Mouse (Mus musculus): ENCODE measurements around the gene Pam. TPM values are rescaled to one million over a fixed set of nuclear protein-coding genes. Genes with fewer than 3 reads are reported as not detected.

Pam gene
- polyA plus RNA-seq, 1 experiment from 2014 or later = 77.3 TPM

DNA sequence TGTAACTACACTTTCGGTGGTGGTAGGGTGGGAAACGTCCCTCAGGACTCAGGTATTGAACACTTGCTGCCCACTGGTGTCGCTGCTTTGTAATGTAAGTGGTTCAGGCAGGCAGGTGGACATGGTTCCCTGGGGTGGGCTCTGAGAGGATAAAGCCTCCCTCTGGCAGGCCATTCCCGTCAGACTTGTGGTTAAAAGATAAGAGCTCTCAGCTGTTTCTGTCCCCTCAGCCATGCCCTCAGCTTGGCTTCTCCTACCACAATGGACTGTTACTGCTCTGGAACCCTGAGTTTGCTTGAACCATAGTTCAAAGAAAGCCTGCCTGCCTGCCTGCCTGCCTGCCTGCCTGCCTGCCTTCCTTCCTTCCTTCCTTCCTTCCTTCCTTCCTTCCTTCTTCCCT is 341.1 kb downstream of the Pam start:
- Histone ChIP-seq H3K36me3 (ENCODE audit: control insufficient read depth, insufficient read depth, low read length) (peaks cover 21% of the 10 kb centered on the region), H3K27ac (ENCODE audit: low read length) (no peak overlapping the region), H3K4me3 (ENCODE audit: low read depth, low read length) (no peak overlapping the region), H3K9me3 (ENCODE audit: control insufficient read depth, low read depth, low read length) (no peaks in the 10 kb centered on the region), H3K4me1 (ENCODE audit: control insufficient read depth, insufficient read depth, low read length) (no peaks in the 10 kb centered on the region), H3K4me2 (replicated peaks; ENCODE audit: low read depth, low read length) (no peak overlapping the region), H3K27me3 (ENCODE audit: control insufficient read depth, insufficient read depth, low read length) (no peaks in the 10 kb centered on the region), H3K9ac (replicated peaks; ENCODE audit: low read depth, low read length) (no peak overlapping the region)
- no peak for ATAC-seq (ENCODE audit: insufficient number of reproducible peaks, insufficient read depth, low FRiP score, low read depth)
- WGBS = 79% methylated on average over 4 of the region's 4 CpGs

DNA sequence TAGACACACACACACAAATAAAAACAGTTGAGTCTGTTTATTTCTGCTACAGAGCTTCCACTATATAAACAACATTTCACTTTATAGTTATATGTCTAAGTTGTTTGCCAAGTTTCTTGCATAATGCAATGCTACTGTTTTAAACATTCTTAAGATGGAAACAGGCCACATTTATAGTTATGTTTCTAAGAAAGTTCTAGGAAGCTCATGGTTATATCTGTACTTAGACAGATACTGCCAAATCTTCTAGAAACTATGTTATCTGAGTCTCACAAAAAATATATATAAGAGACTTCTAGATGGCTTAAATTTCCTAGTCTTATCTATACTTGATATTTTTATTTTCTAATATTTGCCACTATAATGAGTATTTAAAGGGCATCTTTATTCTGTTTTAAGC is 342.2 kb downstream of the Pam start:
- no peak for ATAC-seq (ENCODE audit: insufficient number of reproducible peaks, insufficient read depth, low FRiP score, low read depth)
- Histone ChIP-seq H3K4me1 (ENCODE audit: control insufficient read depth, insufficient read depth, low read length) (no peaks in the 10 kb centered on the region), H3K9ac (replicated peaks; ENCODE audit: low read depth, low read length) (no peak overlapping the region), H3K27me3 (ENCODE audit: control insufficient read depth, insufficient read depth, low read length) (no peaks in the 10 kb centered on the region), H3K4me3 (ENCODE audit: low read depth, low read length) (no peak overlapping the region), H3K27ac (ENCODE audit: low read length) (no peak overlapping the region), H3K36me3 (ENCODE audit: control insufficient read depth, insufficient read depth, low read length) (peaks cover 27% of the 10 kb centered on the region), H3K4me2 (replicated peaks; ENCODE audit: low read depth, low read length) (no peak overlapping the region), H3K9me3 (ENCODE audit: control insufficient read depth, low read depth, low read length) (no peaks in the 10 kb centered on the region)

DNA sequence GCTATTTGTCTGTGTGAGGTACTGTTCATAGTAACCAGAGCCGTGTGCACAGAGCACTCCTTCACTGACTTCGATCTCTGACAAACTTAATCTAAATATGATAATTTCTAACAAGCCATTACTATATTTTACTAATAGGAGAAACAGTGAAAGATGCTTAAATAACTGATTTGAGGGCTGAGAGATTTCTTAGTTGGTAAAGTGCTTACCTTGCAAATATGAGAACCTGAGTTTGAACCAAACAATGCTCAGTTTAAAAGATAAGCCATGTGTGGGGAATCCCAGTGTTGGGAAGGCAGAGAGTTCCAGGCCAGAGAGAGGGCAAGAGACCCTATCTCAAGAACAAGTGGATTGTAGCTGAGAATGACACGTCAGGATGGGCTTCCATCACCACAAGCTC is 347.3 kb downstream of the Pam start:
- Histone ChIP-seq H3K27me3 (ENCODE audit: control insufficient read depth, insufficient read depth, low read length) (no peaks in the 10 kb centered on the region), H3K9me3 (ENCODE audit: control insufficient read depth, low read depth, low read length) (no peaks in the 10 kb centered on the region), H3K27ac (ENCODE audit: low read length) (no peak overlapping the region), H3K9ac (replicated peaks; ENCODE audit: low read depth, low read length) (no peak overlapping the region), H3K4me3 (ENCODE audit: low read depth, low read length) (no peak overlapping the region), H3K36me3 (ENCODE audit: control insufficient read depth, insufficient read depth, low read length) (peaks cover 38% of the 10 kb centered on the region), H3K4me2 (replicated peaks; ENCODE audit: low read depth, low read length) (no peak overlapping the region), H3K4me1 (ENCODE audit: control insufficient read depth, insufficient read depth, low read length) (no peaks in the 10 kb centered on the region)
- WGBS = 92% methylated on average over 3 of the region's 3 CpGs
- no peak for ATAC-seq (ENCODE audit: insufficient number of reproducible peaks, insufficient read depth, low FRiP score, low read depth)

DNA sequence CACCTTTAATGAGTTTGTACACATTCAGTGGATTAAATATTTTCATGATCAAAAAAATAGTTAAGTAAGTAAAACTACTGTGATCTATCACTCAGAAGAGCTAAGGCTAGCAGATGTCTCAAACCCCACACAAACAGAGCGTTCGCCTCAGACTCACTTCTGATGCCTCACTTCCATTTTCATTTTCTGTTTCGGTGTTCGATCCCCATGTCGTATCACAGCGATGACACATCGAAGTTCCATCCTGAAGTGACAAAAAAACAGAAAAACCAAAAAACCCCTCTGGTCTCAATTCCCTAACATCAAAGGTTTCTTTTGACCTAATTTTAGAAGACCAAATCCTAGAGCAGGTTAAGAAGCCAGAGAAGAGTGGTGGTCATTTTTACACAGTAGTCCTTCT is 349.2 kb downstream of the Pam start:
- Histone ChIP-seq H3K4me1 (ENCODE audit: control insufficient read depth, insufficient read depth, low read length) (no peaks in the 10 kb centered on the region), H3K4me3 (ENCODE audit: low read depth, low read length) (no peak overlapping the region), H3K9ac (replicated peaks; ENCODE audit: low read depth, low read length) (no peak overlapping the region), H3K9me3 (ENCODE audit: control insufficient read depth, low read depth, low read length) (no peaks in the 10 kb centered on the region), H3K4me2 (replicated peaks; ENCODE audit: low read depth, low read length) (no peak overlapping the region), H3K27ac (ENCODE audit: low read length) (no peak overlapping the region), H3K36me3 (ENCODE audit: control insufficient read depth, insufficient read depth, low read length) (peaks cover 35% of the 10 kb centered on the region), H3K27me3 (ENCODE audit: control insufficient read depth, insufficient read depth, low read length) (no peaks in the 10 kb centered on the region)
- WGBS = 92% methylated on average over 7 of the region's 7 CpGs
- no peak for ATAC-seq (ENCODE audit: insufficient number of reproducible peaks, insufficient read depth, low FRiP score, low read depth)

GRCm38 (mm10) chr1:97745712-97746111 is 349.7 kb downstream of the Pam start:
- H3K4me2 ChIP-seq (replicated peaks; ENCODE audit: low read depth, low read length) = no peak overlapping the region
- ATAC-seq (ENCODE audit: insufficient number of reproducible peaks, insufficient read depth, low FRiP score, low read depth) = no peak
- H3K9ac ChIP-seq (replicated peaks; ENCODE audit: low read depth, low read length) = no peak overlapping the region
- no peaks in the 10 kb centered on the region for H3K9me3 ChIP-seq (ENCODE audit: control insufficient read depth, low read depth, low read length)
- H3K4me3 ChIP-seq (ENCODE audit: low read depth, low read length) = no peak overlapping the region
- no peak overlapping the region for H3K27ac ChIP-seq (ENCODE audit: low read length)
- no peaks in the 10 kb centered on the region for H3K4me1 ChIP-seq (ENCODE audit: control insufficient read depth, insufficient read depth, low read length)
- no peaks in the 10 kb centered on the region for H3K27me3 ChIP-seq (ENCODE audit: control insufficient read depth, insufficient read depth, low read length)
- WGBS = 89% methylated on average over 4 of the region's 4 CpGs
- H3K36me3 ChIP-seq (ENCODE audit: control insufficient read depth, insufficient read depth, low read length) = peaks cover 38% of the 10 kb centered on the region

Measured in stomach, embryonic 14.5 days (tissue).